Mouse (Mus musculus) brain, embryonic 14.5 days (tissue): ENCODE measurements around the gene Anapc7.

Experiments used
- CTCF ChIP-seq: fragments of 200-500 bp; IDR thresholded peaks from 2 replicates; pipeline ENCODE4 v1.5.1; 2012; ENCODE audit warnings: inconsistent platforms, mild to moderate bottlenecking, moderate library complexity, borderline replicate concordance; ENCODE audit not compliant: insufficient read depth, insufficient read length; ENCODE audit errors: extremely low read depth
- POLR2A ChIP-seq: fragments of 200-500 bp; IDR thresholded peaks from 2 replicates; pipeline ENCODE4 v1.6.1; 2012; ENCODE audit warnings: mild to moderate bottlenecking, inconsistent platforms, borderline replicate concordance; ENCODE audit not compliant: poor library complexity, insufficient read depth, insufficient read length, severe bottlenecking; ENCODE audit errors: extremely low read depth

GRCm38 (mm10) chr5:122453188-122453587 is 31.7 kb downstream of the Anapc7 start:
- no peak for TF ChIP-seq POLR2A
- no peak for TF ChIP-seq CTCF
